Mouse (Mus musculus): ENCODE measurements around the gene Pcnx.

The Pcnx gene

GRCm38 (mm10) chr12:81855031-81855430 is 4.8 kb upstream of the Pcnx start:
- DNase-seq (ENCODE audit: low read depth, low spot score), result no peak

- no peak for DNase-seq (ENCODE audit: low read depth, low spot score)
Observed at GRCm38 (mm10) chr12:81856696-81857095, 3.1 kb upstream of the Pcnx start.

DNA sequence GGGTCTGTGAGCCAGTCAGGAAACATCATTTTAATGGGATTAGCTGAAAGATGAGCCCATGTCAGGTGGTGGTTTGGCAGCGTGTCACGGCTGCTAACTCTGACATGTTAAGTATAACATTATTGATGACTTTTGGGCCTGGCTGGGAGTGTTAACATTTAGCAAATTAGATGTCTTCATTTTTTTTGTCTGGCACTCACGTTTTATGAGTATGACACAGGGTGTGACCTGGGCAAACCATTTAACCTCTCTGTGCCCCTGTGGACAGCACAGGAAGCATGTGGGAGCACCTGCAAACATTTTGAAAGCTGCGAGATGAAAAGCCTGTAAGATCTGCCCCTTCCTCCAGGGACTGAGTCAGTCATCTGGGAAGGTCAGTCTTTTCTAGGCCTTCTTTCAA is 2.6 kb upstream of the Pcnx start:
- DNase-seq (ENCODE audit: low read depth, low spot score), result no peak

- DNase-seq (ENCODE audit: low read depth, low spot score), result no peak
Observed at GRCm38 (mm10) chr12:81857978-81858569, 1.7 kb upstream of the Pcnx start.

DNA sequence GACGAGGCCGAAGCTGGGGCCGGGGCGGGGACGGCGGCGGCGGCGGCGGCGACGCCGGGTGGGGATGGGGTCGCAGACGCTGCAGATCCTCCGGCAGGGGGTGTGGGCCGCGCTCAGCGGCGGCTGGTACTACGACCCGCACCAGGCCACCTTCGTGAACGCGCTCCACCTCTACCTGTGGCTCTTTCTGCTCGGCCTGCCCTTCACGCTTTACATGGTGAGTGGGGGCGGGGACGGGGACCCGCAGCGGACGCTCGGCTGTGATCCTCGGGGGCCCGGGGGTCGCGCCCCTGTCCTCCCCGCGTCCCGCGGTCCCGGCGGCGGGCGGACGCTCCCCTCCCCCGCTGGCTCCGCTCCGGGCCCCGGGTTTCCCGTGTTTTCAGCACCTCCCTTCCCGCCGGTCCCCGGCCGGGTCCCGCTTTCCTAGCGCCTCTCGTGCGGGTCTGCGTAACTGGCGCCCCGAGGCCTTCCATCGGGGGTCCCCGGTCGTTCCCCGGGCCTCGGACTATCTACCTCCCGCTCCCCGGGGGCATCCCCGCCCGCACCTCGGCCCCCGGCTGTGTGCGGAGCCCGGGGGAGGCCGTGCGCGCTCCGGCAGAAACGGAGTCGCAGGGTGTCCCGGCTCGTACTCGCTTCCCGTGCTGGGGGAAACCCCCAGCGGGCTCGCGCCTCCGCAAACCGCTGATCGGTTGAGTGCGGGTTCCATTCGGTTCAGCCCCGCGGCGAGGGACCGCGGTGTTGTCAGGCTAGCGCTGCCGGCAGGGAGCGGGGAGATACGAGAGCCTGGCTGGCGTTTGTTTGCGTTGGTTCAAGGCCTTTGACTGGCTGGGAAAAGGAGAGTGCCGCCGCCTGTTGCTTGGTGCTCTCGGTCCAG is 722 bp downstream of the Pcnx start:
- DNase-seq (ENCODE audit: low read depth, low spot score), result peak; percentile 75

GRCm38 (mm10) chr12:81861199-81862085 is 1.6 kb downstream of the Pcnx start:
- DNase-seq (ENCODE audit: low read depth, low spot score), result no peak

- DNase-seq (ENCODE audit: low read depth, low spot score), result no peak
Observed at GRCm38 (mm10) chr12:81862351-81862802, 2.6 kb downstream of the Pcnx start.

- DNase-seq (ENCODE audit: low read depth, low spot score), result no peak
Observed at GRCm38 (mm10) chr12:81863949-81864348, 4.1 kb downstream of the Pcnx start.

DNA sequence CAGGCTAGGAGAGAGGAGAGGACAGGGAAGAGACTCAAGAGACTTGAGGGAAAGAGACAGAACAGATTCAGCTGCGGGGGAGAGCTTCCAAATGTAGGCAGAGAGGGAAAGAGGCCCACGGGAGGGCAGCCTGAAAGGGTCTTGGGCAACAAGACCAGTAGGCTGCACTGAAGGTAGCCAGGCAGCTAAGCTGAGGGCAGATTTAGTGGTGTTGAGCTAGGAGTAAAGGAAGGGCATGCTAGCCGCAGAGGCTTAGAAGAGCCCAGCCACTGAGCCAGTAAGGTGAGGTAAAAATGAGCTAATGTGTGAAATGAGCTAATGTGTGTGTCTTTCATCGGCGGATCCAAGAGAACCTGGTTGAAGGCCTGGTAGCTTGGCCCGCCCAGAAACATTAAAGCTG is 5.4 kb downstream of the Pcnx start:
- DNase-seq (ENCODE audit: low read depth, low spot score), result no peak

GRCm38 (mm10) chr12:81867316-81867715 is 7.5 kb downstream of the Pcnx start:
- no peak for DNase-seq (ENCODE audit: low read depth, low spot score)

GRCm38 (mm10) chr12:81869205-81869940 is 9.6 kb downstream of the Pcnx start:
- no peak for DNase-seq (ENCODE audit: low read depth, low spot score)

DNA sequence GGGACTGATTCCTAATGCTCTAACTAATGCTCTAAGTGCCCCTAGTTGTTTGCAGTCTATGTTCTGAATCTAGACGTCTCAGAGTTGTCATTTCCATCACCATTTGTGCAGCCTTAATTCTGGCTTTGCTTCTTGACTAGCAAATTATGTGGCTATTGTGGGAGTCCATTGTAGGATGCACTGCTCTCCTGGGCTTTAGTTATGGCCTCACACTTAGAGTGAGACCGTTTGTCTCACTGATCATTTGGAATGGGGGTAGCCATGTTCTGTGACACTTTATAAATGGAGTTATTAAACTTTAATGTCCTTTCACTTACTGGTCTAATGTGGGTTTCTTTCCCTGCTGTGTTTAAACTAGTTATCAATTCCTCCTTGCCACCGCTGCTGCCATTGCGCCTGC is 13.5 kb downstream of the Pcnx start:
- DNase-seq (ENCODE audit: low read depth, low spot score), result no peak

GRCm38 (mm10) chr12:81880161-81880560 is 20.3 kb downstream of the Pcnx start:
- DNase-seq (ENCODE audit: low read depth, low spot score), result no peak

DNA sequence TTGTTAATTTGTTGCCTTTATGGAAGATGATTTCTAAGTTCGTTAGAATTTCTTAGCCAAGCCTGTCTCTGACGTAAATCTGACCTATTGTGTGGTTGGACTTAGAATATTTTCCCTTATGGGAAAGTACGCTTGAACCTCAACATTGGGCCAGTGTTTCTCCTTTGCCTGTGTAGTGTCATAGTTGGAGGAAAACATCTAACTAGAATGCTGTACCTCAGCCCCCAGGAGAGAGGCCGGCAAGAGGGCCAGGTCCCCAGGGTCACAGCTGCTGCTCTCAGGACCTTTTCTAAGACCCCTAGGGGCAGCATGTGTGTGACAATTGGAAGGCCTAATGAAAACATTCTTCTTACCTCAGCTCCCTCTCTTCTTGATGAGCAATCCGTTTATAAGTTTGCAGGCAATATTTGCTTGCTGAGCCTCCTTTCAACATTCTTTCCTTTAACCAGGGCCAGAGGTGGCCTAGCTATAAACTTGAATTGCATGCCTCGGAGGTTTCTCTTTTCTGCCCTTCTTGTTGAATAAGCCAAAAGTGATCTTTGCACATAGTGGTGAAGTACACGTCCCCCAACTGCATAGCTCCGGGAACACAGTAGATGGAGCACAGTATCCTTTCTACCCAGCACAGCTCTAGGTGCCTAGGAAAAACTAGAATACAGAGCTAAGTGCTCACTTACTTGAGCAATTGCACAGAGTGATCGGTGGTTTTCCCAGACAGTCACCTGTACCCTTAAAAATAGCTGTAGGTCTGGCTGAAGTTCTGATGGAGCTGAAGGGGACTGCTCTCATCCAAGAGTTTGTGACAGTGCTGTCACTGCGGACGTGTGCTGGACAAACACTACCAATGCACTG is 23.7 kb downstream of the Pcnx start:
- DNase-seq (ENCODE audit: low read depth, low spot score), result no peak

GRCm38 (mm10) chr12:81884107-81884398 is 24.2 kb downstream of the Pcnx start:
- no peak for DNase-seq (ENCODE audit: low read depth, low spot score)

DNA sequence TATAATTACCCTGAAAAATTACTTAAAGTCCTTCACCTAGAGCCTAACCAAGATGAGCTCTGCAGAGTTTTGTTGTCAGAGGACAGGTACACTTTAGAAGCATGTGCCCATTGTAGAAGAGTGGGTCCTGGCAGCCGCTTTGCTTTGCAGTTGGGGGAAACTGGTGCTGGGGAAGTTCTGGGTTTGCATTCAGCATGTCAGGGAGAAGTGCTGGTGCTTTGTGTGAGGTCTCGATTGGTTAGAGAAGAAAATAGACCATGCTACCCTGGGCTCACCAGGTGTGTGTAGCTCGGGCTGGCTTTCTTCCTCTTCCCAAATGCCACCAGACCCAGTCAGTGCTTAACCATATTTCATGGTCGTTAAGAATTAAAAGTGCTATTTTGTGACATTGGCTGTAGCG is 25.2 kb downstream of the Pcnx start:
- DNase-seq (ENCODE audit: low read depth, low spot score), result no peak

DNA sequence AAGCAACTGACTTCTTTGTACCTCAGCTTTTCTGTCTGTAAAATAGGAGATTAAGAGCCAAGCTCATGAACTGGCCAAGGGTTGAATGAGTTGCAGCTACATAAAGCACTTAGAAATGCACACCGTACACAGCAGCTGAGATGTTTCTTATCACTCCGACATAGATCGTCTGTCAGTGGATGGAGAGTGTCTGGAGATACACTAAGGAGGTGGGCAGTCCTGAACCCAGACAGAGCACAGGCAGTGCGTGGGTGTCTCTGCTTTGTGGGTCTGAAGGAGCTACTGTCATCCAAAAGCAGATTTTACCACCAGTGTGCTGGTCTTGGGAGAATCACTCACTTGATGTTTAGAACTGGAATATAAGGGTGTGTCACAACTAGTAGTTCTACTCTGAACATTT is 26.2 kb downstream of the Pcnx start:
- peak; percentile 35 for DNase-seq (ENCODE audit: low read depth, low spot score)

DNA sequence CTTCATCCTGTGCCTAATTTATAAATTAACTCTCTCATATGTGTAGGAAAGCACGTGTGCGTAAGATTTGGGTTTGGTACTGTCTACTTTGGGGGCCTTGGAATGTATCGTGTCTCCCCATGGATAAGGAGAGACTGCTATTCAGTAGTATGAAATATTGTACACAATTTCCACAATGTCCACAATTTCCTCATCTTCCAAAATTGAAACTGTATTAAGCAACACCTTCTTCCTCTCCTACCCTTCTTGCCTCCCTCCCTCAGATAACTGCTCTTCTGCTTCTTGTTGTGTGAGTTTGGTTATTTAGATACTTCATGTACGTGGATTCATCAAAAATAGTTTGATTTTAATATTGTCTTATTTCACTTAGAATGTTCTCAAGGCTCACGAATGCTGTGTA is 29.1 kb downstream of the Pcnx start:
- no peak for DNase-seq (ENCODE audit: low read depth, low spot score)

GRCm38 (mm10) chr12:81891946-81892345 is 32.1 kb downstream of the Pcnx start:
- DNase-seq (ENCODE audit: low read depth, low spot score), result no peak

DNA sequence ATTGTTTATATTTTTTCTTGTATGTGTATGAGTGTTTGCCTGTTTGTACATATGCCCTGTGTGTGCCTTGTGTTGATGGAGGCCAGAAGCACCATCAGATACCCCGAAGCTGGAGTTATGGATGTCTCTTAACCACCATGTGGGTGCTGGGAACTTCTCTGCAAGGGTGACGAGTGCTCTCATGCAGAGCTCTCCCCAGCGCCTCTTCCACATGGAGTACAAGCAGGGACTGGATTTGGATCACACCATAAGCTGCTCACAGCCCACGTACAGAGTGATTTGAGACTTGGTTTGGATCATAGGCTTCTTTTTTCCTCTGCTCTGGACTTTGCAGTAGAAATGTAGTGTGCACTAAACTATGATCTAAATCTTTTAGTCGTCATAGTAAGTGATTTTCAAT is 34.5 kb downstream of the Pcnx start:
- peak; percentile 79 for DNase-seq (ENCODE audit: low read depth, low spot score)

DNA sequence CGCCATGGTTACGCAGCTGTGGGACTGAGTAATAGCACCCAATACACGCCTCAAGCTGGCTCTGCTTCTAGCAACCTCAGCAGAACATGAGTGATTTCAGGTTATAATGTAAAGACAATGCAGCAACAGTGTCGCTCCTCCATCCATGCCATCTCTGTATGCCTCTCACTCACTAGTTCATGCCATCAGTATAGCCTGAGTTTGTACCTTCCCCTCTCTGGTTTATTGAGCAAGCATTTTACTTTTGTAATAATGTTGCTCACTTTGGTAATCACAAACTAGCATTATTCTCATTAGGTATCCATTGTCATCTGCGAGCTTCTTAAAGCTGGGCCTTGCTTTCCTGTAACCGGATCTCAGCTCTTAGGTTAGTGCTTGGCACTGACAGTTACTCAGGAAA is 36.2 kb downstream of the Pcnx start:
- DNase-seq (ENCODE audit: low read depth, low spot score), result peak; percentile 52

All from brain, adult 2 months (tissue).